Mouse (Mus musculus) spleen, postnatal 0 days (tissue): ENCODE data around the gene Slc34a3. TPM values are rescaled to one million over a fixed set of nuclear protein-coding genes. Genes with fewer than 3 reads are reported as not detected.

ENCODE experiments used
- polyA plus RNA-seq: library from polyadenylated mRNA; unstranded; fragments of >200 nt; fragmentation: Nextera tagmentation; extraction: Ambion mirVana; gene quantifications from 2 replicates; pipeline ENCODE4 v1.2.1, GENCODE M21; 2015

The Slc34a3 gene
- 0.07 TPM in 1 of 2 replicates, not detected in the other for polyA plus RNA-seq

DNA sequence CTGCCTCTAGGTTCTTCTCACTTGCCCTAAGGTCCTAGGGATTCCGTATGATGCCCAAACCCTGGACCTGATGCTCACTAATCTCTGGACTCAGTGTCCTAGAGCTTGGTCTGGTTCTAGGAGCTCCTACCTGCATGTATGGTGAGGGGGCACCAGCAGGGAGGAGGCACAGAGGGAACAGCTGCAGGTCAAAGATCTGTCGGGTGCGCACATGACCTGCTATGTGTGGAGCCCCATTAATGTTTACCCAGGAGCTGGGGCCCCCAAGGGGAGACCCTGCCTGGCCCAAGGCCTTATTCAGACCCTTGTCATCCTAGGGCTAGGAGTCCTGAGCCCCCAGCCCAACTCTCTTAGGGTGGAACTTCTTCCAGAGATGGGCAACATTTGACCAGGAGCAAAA lies at the start of gene Slc34a3:
Gene Slc34a3 (minus strand): TSS at position 315 of the 400 bp plus-strand sequence.

GRCm38 (mm10) chr2:25271827-25272511 lies 37.8 kb upstream of the Slc34a3 start, which contains the start of the genes Ssna1 and Anapc2:
Ssna1 (minus strand) TSS chr2:25272438.
Anapc2 (plus strand) TSS chr2:25272478.

DNA sequence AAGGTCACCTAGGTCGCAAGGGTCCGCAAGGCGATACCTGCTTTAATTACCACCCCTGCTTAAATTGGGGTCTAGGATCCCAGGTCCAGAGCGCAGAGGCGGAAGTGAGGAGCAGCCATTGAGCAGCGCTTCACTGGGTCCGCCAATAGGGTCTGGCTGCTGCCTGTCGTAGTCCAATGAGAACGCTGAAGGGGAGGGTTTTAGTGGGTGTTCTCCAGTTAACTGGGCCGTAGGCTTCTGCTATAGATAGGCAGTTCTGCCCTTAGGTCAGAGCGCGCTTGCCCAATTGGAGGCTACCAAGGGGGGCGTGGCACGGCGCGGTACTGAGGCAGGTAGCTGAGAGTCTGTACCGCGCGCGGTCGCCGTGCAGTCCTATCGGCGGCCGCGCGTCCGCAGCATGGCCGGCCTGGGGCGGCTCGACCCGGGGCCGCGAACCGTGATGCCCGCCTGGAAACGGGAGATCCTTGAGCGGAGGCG lies 28.2 kb upstream of the Slc34a3 start, which contains the start of gene Tprn:
Gene Tprn (plus strand): TSS at position 328 of the 477 bp plus-strand sequence.

GRCm38 (mm10) chr2:25255284-25255779 lies 21.2 kb upstream of the Slc34a3 start, which contains the start of gene Tmem203:
Tmem203 (plus strand) TSS chr2:25255439.

DNA sequence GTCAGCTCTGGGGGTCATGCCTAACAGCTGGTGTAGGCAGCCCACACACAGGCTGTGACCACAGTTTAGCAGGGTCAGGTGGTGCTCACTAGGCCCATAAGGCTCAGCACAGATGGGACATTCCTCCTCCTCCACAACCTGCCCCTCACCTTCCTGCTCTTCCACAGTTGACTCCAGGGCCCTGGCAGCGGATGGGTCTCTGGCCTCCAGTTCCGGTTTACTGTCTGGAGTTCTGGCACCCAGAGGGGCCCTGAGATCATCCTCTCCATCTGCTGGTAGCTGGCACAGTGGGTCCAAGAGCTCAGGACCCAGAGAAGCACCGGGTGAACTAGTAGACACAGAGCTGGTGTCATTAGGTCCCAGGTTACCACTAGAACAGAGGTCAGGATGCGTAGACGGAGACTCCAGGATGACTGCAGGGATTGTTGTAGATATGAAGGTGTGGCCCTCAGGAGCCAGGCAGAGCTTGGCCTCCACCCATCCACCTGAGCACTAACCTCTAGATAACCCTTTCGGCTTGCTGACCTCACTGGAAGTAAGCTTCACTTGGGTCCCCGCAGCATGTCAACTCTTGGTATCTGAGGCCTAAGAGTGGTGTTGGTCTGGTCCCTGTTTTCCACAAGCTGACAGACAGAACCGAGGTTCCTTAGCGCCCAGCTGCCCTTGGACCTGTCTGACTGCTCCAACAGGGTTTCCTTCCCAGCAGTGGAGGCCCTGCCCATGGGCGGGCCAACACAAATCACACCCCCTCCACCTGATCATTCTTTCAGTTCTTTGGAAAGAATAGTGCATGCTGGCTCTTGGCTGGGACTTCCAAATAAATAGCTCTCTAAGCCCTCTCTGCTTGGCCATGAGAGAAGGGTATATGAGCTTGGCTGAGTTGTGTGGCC lies 12.3 kb upstream of the Slc34a3 start, which contains the start of gene AL732309.1:
Gene AL732309.1 (minus strand): TSS at position 681 of the 890 bp plus-strand sequence.

GRCm38 (mm10) chr2:25242101-25242506 lies 7.9 kb upstream of the Slc34a3 start, which contains the start of the genes Rnf208 and Cysrt1:
Rnf208 (plus strand) TSS chr2:25242255.
Cysrt1 (minus strand) TSS chr2:25242452.

GRCm38 (mm10) chr2:25236614-25237013 lies 2.5 kb upstream of the Slc34a3 start, which contains the start of gene Rnf224:
Rnf224 (minus strand) TSS chr2:25236787.

GRCm38 (mm10) chr2:25224492-25224765 lies 9.7 kb downstream of the Slc34a3 start, which contains the start of gene Tubb4b:
Tubb4b (minus strand) TSS chr2:25224702.

DNA sequence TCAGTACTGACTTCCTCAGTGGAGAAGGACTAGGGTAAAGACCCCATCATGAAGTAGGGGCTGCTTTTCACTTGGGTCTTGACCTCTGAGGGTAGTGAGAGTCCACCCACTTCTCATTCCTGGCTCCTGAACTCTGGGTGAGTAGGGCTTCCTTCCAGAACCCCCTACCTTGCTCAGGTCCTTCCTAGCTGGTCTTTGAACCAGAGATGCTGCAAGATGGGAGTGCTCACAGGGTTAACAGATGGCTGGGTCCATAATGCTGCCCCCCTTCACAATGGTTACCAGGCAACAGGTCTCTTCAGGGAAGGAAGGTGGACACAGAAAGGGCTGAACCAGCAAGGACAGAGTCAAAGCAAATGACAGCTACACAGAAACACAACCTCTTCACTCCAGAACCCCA lies 15.7 kb downstream of the Slc34a3 start, which contains the start of gene Fam166a:
Gene Fam166a (plus strand): TSS at position 301 of the 400 bp plus-strand sequence.

GRCm38 (mm10) chr2:25214444-25214843 lies 19.7 kb downstream of the Slc34a3 start, which contains the start of gene Stpg3:
Stpg3 (minus strand) TSS chr2:25214637.

DNA sequence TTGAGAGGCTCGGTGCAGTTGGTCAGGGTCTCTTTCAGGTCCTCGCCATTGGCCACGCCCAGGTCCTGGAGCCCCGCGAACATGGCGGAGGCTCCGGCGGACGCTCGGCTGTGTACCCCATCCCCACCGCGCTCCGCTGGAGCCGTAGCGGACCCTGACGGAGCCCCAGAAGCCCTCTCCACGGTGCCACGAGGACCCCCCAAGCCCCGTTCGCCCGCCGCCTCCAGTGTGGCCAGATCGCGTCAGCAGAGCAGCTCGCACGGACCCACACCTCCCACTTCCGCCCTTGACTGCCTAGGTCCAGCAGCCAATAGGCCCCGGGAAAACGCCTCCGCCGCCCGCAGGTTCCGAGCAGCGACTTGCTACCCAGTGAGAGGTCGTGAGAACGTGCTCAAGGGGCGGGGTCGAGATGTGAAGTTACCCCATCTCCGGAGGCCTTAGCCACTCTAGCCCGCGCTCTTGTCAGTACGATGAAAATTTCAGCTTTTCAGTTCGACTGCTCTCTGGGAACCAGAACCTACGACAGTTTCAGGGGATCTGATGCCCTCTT lies 23.0 kb downstream of the Slc34a3 start, which contains the start of gene Nelfb:
Gene Nelfb (minus strand): TSS at position 369 of the 550 bp plus-strand sequence.

DNA sequence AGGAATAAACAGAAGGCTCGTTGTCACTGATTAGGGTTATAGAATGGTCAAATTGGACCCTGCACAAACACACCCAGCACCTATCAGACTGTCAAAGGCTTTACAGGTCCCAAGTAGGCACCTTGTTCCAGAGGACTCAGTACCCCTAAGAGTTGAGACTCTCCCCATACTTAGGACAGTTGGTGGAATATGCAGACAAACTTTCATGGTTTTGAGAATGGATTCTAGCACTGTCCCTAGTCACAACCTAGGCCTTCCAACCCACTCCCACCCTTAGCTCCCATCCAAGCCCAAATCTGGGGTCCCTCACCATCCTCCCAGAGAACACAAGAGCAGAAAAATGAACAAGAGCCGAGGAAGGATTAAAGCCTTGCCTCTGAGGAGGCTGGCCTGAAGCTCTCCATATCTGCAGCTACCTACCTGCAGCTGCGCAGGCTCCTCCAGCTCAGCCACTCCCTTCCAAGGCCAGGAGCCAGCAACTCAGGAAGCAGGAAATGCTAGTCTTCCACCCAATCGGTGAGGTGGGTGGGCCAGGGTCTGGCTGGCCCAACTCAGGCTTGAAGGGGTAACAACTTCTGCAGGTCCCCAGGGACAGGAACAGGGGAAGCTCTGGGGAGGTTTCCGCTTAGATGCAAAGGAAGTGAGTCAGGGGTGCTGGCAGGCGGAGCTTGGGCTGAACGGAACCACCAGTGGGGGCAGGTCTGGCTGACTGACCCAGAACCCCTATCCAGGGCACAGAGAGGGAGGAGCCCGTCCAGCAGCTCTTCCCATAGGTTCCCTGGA lies 37.8 kb downstream of the Slc34a3 start, which contains the start of gene Tor4a:
Gene Tor4a (minus strand): TSS at position 715 of the 783 bp plus-strand sequence.

GRCm38 (mm10) chr2:25180478-25180903 lies 53.7 kb downstream of the Slc34a3 start, which contains the start of gene Nrarp:
Nrarp (plus strand) TSS chr2:25180758.

Other genes starting within 250 kb of the Slc34a3 start
- gene Nsmf, start 180.0 kb downstream of the Slc34a3 start, polyA plus RNA-seq: 16.5 and 22.2 TPM in 2 replicates
- not detected in 2 replicates for gene Entpd8, start 154.1 kb downstream of the Slc34a3 start, polyA plus RNA-seq
- 0.07 and 0.21 TPM in 2 replicates for gene Noxa1, start 139.2 kb downstream of the Slc34a3 start, polyA plus RNA-seq
- gene Nrarp, start 53.6 kb downstream of the Slc34a3 start, polyA plus RNA-seq: 5.3 and 5.6 TPM in 2 replicates
- gene Tor4a, start 37.5 kb downstream of the Slc34a3 start, polyA plus RNA-seq: 9.0 and 12.1 TPM in 2 replicates
- 46.6 and 50.8 TPM in 2 replicates for gene Nelfb, start 22.9 kb downstream of the Slc34a3 start, polyA plus RNA-seq
- gene Stpg3, start 19.7 kb downstream of the Slc34a3 start, polyA plus RNA-seq: not detected in 2 replicates
- 0.82 and 1.2 TPM in 2 replicates for gene Fam166a, start 15.6 kb downstream of the Slc34a3 start, polyA plus RNA-seq
- 605 and 682 TPM in 2 replicates for gene Tubb4b, start 9.7 kb downstream of the Slc34a3 start, polyA plus RNA-seq
- 0.10 TPM in 1 of 2 replicates, not detected in the other for gene Rnf224, start 2.4 kb upstream of the Slc34a3 start, polyA plus RNA-seq
- 0.69 and 0.85 TPM in 2 replicates for gene Rnf208, start 7.9 kb upstream of the Slc34a3 start, polyA plus RNA-seq
- not detected in 2 replicates for gene Cysrt1, start 8.1 kb upstream of the Slc34a3 start, polyA plus RNA-seq
- 2.9 and 3.5 TPM in 2 replicates for gene AL732309.1, start 12.5 kb upstream of the Slc34a3 start, polyA plus RNA-seq
- 31.2 and 35.2 TPM in 2 replicates for gene Tmem203, start 21.1 kb upstream of the Slc34a3 start, polyA plus RNA-seq
- gene Tprn, start 28.3 kb upstream of the Slc34a3 start, polyA plus RNA-seq: 7.7 and 9.0 TPM in 2 replicates
- gene Ssna1, start 38.1 kb upstream of the Slc34a3 start, polyA plus RNA-seq: 176 and 182 TPM in 2 replicates
- gene Anapc2, start 38.1 kb upstream of the Slc34a3 start, polyA plus RNA-seq: 45.1 and 48.8 TPM in 2 replicates
- gene Tmem210, start 53.8 kb upstream of the Slc34a3 start, polyA plus RNA-seq: not detected in 2 replicates
- not detected in 2 replicates for gene Lrrc26, start 55.6 kb upstream of the Slc34a3 start, polyA plus RNA-seq
- gene Grin1, start 84.8 kb upstream of the Slc34a3 start, polyA plus RNA-seq: 0.06 TPM in 1 of 2 replicates, not detected in the other
- 30.8 and 37.7 TPM in 2 replicates for gene Man1b1, start 98.0 kb upstream of the Slc34a3 start, polyA plus RNA-seq
- gene Dpp7, start 122.0 kb upstream of the Slc34a3 start, polyA plus RNA-seq: 8.5 and 10.1 TPM in 2 replicates
- 20.1 and 27.6 TPM in 2 replicates for gene Uap1l1, start 131.3 kb upstream of the Slc34a3 start, polyA plus RNA-seq
- gene Sapcd2, start 138.0 kb upstream of the Slc34a3 start, polyA plus RNA-seq: 28.3 and 28.4 TPM in 2 replicates
- gene Entpd2, start 161.5 kb upstream of the Slc34a3 start, polyA plus RNA-seq: 1.3 and 2.0 TPM in 2 replicates
- gene Npdc1, start 165.0 kb upstream of the Slc34a3 start, polyA plus RNA-seq: 11.4 and 14.1 TPM in 2 replicates
- 1.7 and 2.6 TPM in 2 replicates for gene Fut7, start 188.9 kb upstream of the Slc34a3 start, polyA plus RNA-seq
- 1.5 and 1.6 TPM in 2 replicates for gene Abca2, start 194.3 kb upstream of the Slc34a3 start, polyA plus RNA-seq
- 4.8 and 4.9 TPM in 2 replicates for gene Clic3, start 222.5 kb upstream of the Slc34a3 start, polyA plus RNA-seq
- gene Paxx, start 226.7 kb upstream of the Slc34a3 start, polyA plus RNA-seq: 22.5 and 28.9 TPM in 2 replicates
- 1.7 and 2.4 TPM in 2 replicates for gene Ptgds, start 235.7 kb upstream of the Slc34a3 start, polyA plus RNA-seq